Mouse (Mus musculus): Measurements from ENCODE around the gene Flt3l.

DNA sequence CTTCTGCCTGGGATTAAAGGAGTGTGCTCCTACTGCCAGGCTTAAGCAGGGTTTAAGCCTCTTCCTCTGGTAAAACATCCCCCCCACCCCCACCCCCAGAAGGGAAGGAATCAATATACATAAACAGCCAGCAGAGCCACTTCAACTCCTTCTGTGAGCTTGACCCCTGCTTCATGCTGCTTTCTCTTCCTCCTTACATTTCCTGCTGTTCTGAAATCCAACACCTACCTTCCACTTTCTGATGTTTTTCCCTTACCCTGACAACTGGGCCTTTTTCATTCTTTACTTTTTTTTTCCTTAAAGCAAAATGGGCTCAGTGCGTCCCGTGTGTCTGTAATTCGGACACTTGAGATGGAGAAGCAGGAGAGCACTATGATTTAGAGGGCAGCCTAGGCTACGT, 14.1 kb upstream of the Flt3l start:
- no peak for TF ChIP-seq POLR2A (IDR thresholded peaks at IDR 0.05; ENCODE audit: extremely low read depth, insufficient read depth, low read length)
- TF ChIP-seq CTCF (IDR thresholded peaks at IDR 0.05; ENCODE audit: low read depth, low read length), result no peak

Data from liver, adult 2 months (tissue).